Mouse (Mus musculus): ENCODE measurements around the gene Bhmt2.

- TF ChIP-seq CTCF (IDR thresholded peaks at IDR 0.05; ENCODE audit: control insufficient read depth, insufficient read depth, insufficient read length), result no peak
- TF ChIP-seq USF1 (IDR thresholded peaks at IDR 0.05; ENCODE audit: low read depth), result no peak
- no peak for TF ChIP-seq CEBPB (IDR thresholded peaks at IDR 0.05; ENCODE audit: low read depth)
- no peak for TF ChIP-seq MYOD1 (IDR thresholded peaks at IDR 0.05; ENCODE audit: control insufficient read depth, insufficient read length, low read depth)
Measured at GRCm38 (mm10) chr13:93657941-93658340, 16.2 kb downstream of the Bhmt2 start.
